Mouse (Mus musculus) liver, embryonic 11.5 days (tissue): ENCODE measurements around the gene Cdrt4. TPM values are rescaled to one million over a fixed set of nuclear protein-coding genes. Genes with fewer than 3 reads are reported as not detected.

Source experiments
- ATAC-seq: fragments of 200-750 bp; cut with Nextera tagmentation; replicated peaks from 2 replicates; pipeline ENCODE4 v1.8.0; 2017; ENCODE audit warnings: moderate number of reproducible peaks, mild to moderate bottlenecking, moderate TSS enrichment, moderate library complexity; ENCODE audit not compliant: low FRiP score
- DNase-seq: peaks from one replicate; pipeline ENCODE4 v3.0.0-alpha.2; 2017; ENCODE audit warnings: low spot score
- H3K27ac ChIP-seq: fragments of 300-500 bp; sonication (generic); 2 replicates; pipeline ENCODE4 v1.5.1; 2014; ENCODE audit warnings: mild to moderate bottlenecking, low read depth, low read length, control low read depth
- H3K27me3 ChIP-seq: fragments of 300-500 bp; sonication (generic); replicated peaks from 2 replicates; pipeline ENCODE4 v1.6.1; 2014; ENCODE audit warnings: low read length, mixed read lengths; ENCODE audit not compliant: control insufficient read depth, insufficient read depth
- H3K36me3 ChIP-seq: fragments of 300-500 bp; sonication (generic); 2 replicates; pipeline ENCODE4 v1.6.1; 2014; ENCODE audit warnings: mild to moderate bottlenecking, low read length, moderate library complexity, mixed read lengths; ENCODE audit not compliant: control insufficient read depth, insufficient read depth
- H3K4me1 ChIP-seq: fragments of 300-500 bp; sonication (generic); replicated peaks from 2 replicates; pipeline ENCODE4 v1.6.1; 2014; ENCODE audit warnings: low read length, mixed read lengths; ENCODE audit not compliant: control insufficient read depth, insufficient read depth
- H3K4me2 ChIP-seq: fragments of 300-500 bp; sonication (generic); 2 replicates; pipeline ENCODE4 v1.6.1; 2014; ENCODE audit warnings: mild to moderate bottlenecking, control low read depth, moderate library complexity
- H3K4me3 ChIP-seq: fragments of 300-500 bp; sonication (generic); 2 replicates; pipeline ENCODE4 v1.5.1; 2014; ENCODE audit warnings: low read depth, low read length, control low read depth
- H3K9ac ChIP-seq: fragments of 300-500 bp; sonication (generic); 2 replicates; pipeline ENCODE4 v1.6.1; 2014; ENCODE audit warnings: low read depth, low read length, control low read depth
- H3K9me3 ChIP-seq: fragments of 300-500 bp; sonication (generic); 2 replicates; pipeline ENCODE4 v1.6.1; 2016; ENCODE audit warnings: low read length, inconsistent platforms, mixed read lengths; ENCODE audit not compliant: control insufficient read depth
- WGBS: fragments of 180-500 bp; shearing (Covaris S2); extraction: QIAGEN DNeasy Blood & Tissue Kit; methylation state at CpG from one replicate; pipeline ENCODE4 v1.1.7; 2014; 5-methylcytosine and 5-hydroxymethylcytosine counted together
- polyA plus RNA-seq: library from polyadenylated mRNA; unstranded; fragments of >200 nt; fragmentation: Nextera tagmentation; extraction: Ambion mirVana; gene quantifications from 2 replicates; pipeline ENCODE4 v1.2.1, GENCODE M21; 2014

Cdrt4 gene
- polyA plus RNA-seq, 1 experiment from 2014 or later, result not detected

GRCm38 (mm10) chr11:63017327-63018082 is 66.5 kb downstream of the Cdrt4 start:
- WGBS, result 79% methylated on average over 6 of the region's 6 CpGs

DNA sequence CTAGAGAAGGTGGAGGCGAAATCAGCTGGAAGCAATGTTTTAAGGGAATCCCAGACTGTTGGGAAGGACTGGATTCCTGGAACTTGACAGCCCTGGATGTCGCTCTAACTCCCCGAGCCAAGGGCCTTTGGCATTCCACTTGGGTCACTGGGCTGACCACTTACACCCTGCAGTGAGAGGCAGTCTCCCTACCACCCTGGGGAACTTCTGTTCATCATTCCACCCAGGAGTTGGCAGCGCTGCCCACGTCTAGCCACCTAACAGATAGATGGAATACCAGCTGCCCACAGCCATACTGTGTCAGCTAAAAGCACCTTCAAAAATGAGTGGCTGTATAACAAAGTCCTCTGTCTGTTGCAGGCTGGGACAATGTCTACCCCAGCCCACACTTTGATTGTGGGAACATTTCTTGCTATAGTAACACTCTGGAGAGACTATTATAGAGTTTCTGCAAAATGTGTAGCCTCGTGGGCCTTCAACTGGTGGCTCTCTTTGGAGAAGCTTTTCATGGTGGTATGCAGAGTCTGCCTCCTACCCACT is 67.2 kb downstream of the Cdrt4 start:
- Histone ChIP-seq H3K27me3 (no peaks in the 10 kb centered on the region), H3K4me2 (no peak overlapping the region), H3K27ac (no peak overlapping the region), H3K9me3 (no peaks in the 10 kb centered on the region), H3K4me1 (no peaks in the 10 kb centered on the region), H3K9ac (no peak overlapping the region), H3K4me3 (no peak overlapping the region), H3K36me3 (no peaks in the 10 kb centered on the region)
- WGBS, result 74% methylated on average over 6 of the region's 6 CpGs
- ATAC-seq (no peak), DNase-seq (no peak)

More at GRCm38 (mm10) chr11:63017327-63018082, 66.5 kb downstream of the Cdrt4 start:
- Histone ChIP-seq H3K4me2 (no peak overlapping the region), H3K9ac (no peak overlapping the region), H3K27ac (no peak overlapping the region), H3K27me3 (no peaks in the 10 kb centered on the region), H3K4me3 (no peak overlapping the region), H3K36me3 (no peaks in the 10 kb centered on the region), H3K4me1 (no peaks in the 10 kb centered on the region), H3K9me3 (no peaks in the 10 kb centered on the region)
- DNase-seq, result no peak
- no peak for ATAC-seq

DNA sequence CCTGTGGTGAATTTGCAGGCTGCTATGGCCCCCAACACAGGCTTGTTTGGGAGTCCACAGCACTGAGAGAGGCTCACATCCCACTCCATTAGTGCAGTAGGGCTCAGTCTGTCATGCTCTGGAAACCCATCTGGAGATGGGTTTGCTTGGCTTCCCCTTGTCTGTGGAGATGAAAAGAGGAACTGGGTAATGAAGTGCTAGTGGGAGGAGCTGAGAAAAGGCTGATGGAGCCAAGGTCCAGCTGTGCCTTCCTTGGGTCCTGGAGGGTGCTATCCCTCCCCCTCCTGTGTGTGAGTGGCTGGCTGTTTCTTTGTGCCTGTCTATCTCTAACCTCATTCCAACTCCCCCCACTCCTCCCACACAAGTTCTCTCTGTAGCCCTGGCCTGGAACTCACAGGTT is 69.6 kb downstream of the Cdrt4 start:
- Histone ChIP-seq H3K9me3 (no peaks in the 10 kb centered on the region), H3K4me3 (no peak overlapping the region), H3K27ac (no peak overlapping the region; the same call in 1 of the 2 replicates), H3K9ac (no peak overlapping the region), H3K4me1 (no peaks in the 10 kb centered on the region), H3K4me2 (no peak overlapping the region), H3K36me3 (no peaks in the 10 kb centered on the region), H3K27me3 (no peaks in the 10 kb centered on the region)
- DNase-seq, result no peak
- ATAC-seq, result no peak

GRCm38 (mm10) chr11:63021141-63021806 is 70.3 kb downstream of the Cdrt4 start:
- no peaks in the 10 kb centered on the region for H3K27me3 ChIP-seq
- ATAC-seq, result no peak
- no peak for DNase-seq
- H3K4me1 ChIP-seq, result no peaks in the 10 kb centered on the region
- no peaks in the 10 kb centered on the region for H3K36me3 ChIP-seq
- 50% methylated on average over 5 of the region's 5 CpGs for WGBS
- no peak overlapping the region for H3K4me3 ChIP-seq
- H3K9ac ChIP-seq, result no peak overlapping the region
- no peak overlapping the region for H3K27ac ChIP-seq
- H3K9me3 ChIP-seq, result no peaks in the 10 kb centered on the region
- H3K4me2 ChIP-seq, result no peak overlapping the region

GRCm38 (mm10) chr11:63023461-63023860 is 72.5 kb downstream of the Cdrt4 start:
- H3K4me2 ChIP-seq, result no peak overlapping the region
- no peaks in the 10 kb centered on the region; the same call in 1 of the 2 replicates for H3K4me1 ChIP-seq
- ATAC-seq (no peak), DNase-seq (no peak)
- no peak overlapping the region for H3K27ac ChIP-seq
- no peak overlapping the region for H3K4me3 ChIP-seq
- H3K9ac ChIP-seq, result no peak overlapping the region
- no peaks in the 10 kb centered on the region for H3K9me3 ChIP-seq
- WGBS, result 60% methylated on average over 5 of the region's 5 CpGs
- H3K27me3 ChIP-seq, result no peaks in the 10 kb centered on the region
- H3K36me3 ChIP-seq, result no peaks in the 10 kb centered on the region

GRCm38 (mm10) chr11:63024136-63024535 is 73.1 kb downstream of the Cdrt4 start:
- no peak overlapping the region for H3K4me3 ChIP-seq
- H3K27ac ChIP-seq, result no peak overlapping the region
- no peaks in the 10 kb centered on the region for H3K9me3 ChIP-seq
- no peaks in the 10 kb centered on the region for H3K27me3 ChIP-seq
- ATAC-seq, result no peak; the same call in 1 of the 2 replicates
- no peaks in the 10 kb centered on the region for H3K36me3 ChIP-seq
- no peaks in the 10 kb centered on the region; the same call in 1 of the 2 replicates for H3K4me1 ChIP-seq
- DNase-seq, result no peak
- H3K4me2 ChIP-seq, result no peak overlapping the region
- 22% methylated on average over 2 of the region's 2 CpGs for WGBS
- H3K9ac ChIP-seq, result no peak overlapping the region

- no peaks in the 10 kb centered on the region for H3K9me3 ChIP-seq
- no peaks in the 10 kb centered on the region for H3K36me3 ChIP-seq
- H3K4me1 ChIP-seq, result no peaks in the 10 kb centered on the region; the same call in 1 of the 2 replicates
- H3K4me3 ChIP-seq, result no peak overlapping the region
- no peak overlapping the region for H3K9ac ChIP-seq
- 58% methylated on average over 6 of the region's 6 CpGs for WGBS
- no peak for DNase-seq
- H3K4me2 ChIP-seq, result no peak overlapping the region
- no peak for ATAC-seq
- no peaks in the 10 kb centered on the region for H3K27me3 ChIP-seq
- no peak overlapping the region for H3K27ac ChIP-seq
Observed at GRCm38 (mm10) chr11:63025476-63025875, 74.5 kb downstream of the Cdrt4 start.

- DNase-seq, result no peak
- H3K27me3 ChIP-seq, result no peaks in the 10 kb centered on the region
- WGBS, result 52% methylated on average over 9 of the region's 9 CpGs
- no peak for ATAC-seq
- H3K9me3 ChIP-seq, result no peaks in the 10 kb centered on the region
- no peak overlapping the region for H3K27ac ChIP-seq
- no peak overlapping the region for H3K4me2 ChIP-seq
- H3K9ac ChIP-seq, result no peak overlapping the region
- H3K4me1 ChIP-seq, result no peaks in the 10 kb centered on the region; the same call in 1 of the 2 replicates
- no peaks in the 10 kb centered on the region for H3K36me3 ChIP-seq
- no peak overlapping the region for H3K4me3 ChIP-seq
Observed at GRCm38 (mm10) chr11:63026651-63027141, 75.7 kb downstream of the Cdrt4 start.
